Mouse (Mus musculus): ENCODE data around the gene Spaar. TPM values are rescaled to one million over a fixed set of nuclear protein-coding genes. Genes with fewer than 3 reads are reported as not detected.

Spaar gene
- polyA plus RNA-seq, 1 experiment from 2014 or later: 0.06 TPM

Other genes with a start within 250 kb of the Spaar start
- gene Sit1, start 246.3 kb upstream of the Spaar start, polyA plus RNA-seq (2015; fragmentation: Nextera tagmentation; extraction: Ambion mirVana): not detected in 2 replicates
- 66.2 and 73.4 TPM in 2 replicates for gene Ccdc107, start 237.1 kb upstream of the Spaar start, polyA plus RNA-seq (2015; fragmentation: Nextera tagmentation; extraction: Ambion mirVana)
- 45.7 and 47.8 TPM in 2 replicates for gene Arhgef39, start 230.3 kb upstream of the Spaar start, polyA plus RNA-seq (2015; fragmentation: Nextera tagmentation; extraction: Ambion mirVana)
- gene Car9, start 223.1 kb upstream of the Spaar start, polyA plus RNA-seq (2015; fragmentation: Nextera tagmentation; extraction: Ambion mirVana): 0.81 and 1.5 TPM in 2 replicates
- gene Tpm2, start 206.3 kb upstream of the Spaar start, polyA plus RNA-seq (2015; fragmentation: Nextera tagmentation; extraction: Ambion mirVana): 130 and 141 TPM in 2 replicates
- 48.9 and 54.9 TPM in 2 replicates for gene Creb3, start 167.7 kb upstream of the Spaar start, polyA plus RNA-seq (2015; fragmentation: Nextera tagmentation; extraction: Ambion mirVana)
- gene Tln1, start 167.3 kb upstream of the Spaar start, polyA plus RNA-seq (2015; fragmentation: Nextera tagmentation; extraction: Ambion mirVana): 69.5 and 75.0 TPM in 2 replicates
- 37.1 and 39.7 TPM in 2 replicates for gene Rgp1, start 151.3 kb upstream of the Spaar start, polyA plus RNA-seq (2015; fragmentation: Nextera tagmentation; extraction: Ambion mirVana)
- gene Gba2, start 151.2 kb upstream of the Spaar start, polyA plus RNA-seq (2015; fragmentation: Nextera tagmentation; extraction: Ambion mirVana): 22.5 and 24.2 TPM in 2 replicates
- gene Msmp, start 145.5 kb upstream of the Spaar start, polyA plus RNA-seq (2015; fragmentation: Nextera tagmentation; extraction: Ambion mirVana): 0.97 and 1.4 TPM in 2 replicates
- gene Npr2, start 98.1 kb upstream of the Spaar start, polyA plus RNA-seq (2015; fragmentation: Nextera tagmentation; extraction: Ambion mirVana): 18.2 and 19.1 TPM in 2 replicates
- gene Spag8, start 76.4 kb upstream of the Spaar start, polyA plus RNA-seq (2015; fragmentation: Nextera tagmentation; extraction: Ambion mirVana): 1.1 and 1.8 TPM in 2 replicates
- 74.2 and 92.1 TPM in 2 replicates for gene Hint2, start 73.6 kb upstream of the Spaar start, polyA plus RNA-seq (2015; fragmentation: Nextera tagmentation; extraction: Ambion mirVana)
- gene Tmem8b, start 61.1 kb upstream of the Spaar start, polyA plus RNA-seq (2015; fragmentation: Nextera tagmentation; extraction: Ambion mirVana): 7.2 and 8.4 TPM in 2 replicates
- 3.4 and 4.2 TPM in 2 replicates for gene Fam221b, start 60.9 kb upstream of the Spaar start, polyA plus RNA-seq (2015; fragmentation: Nextera tagmentation; extraction: Ambion mirVana)
- gene Olfr70, start 29.2 kb upstream of the Spaar start, polyA plus RNA-seq (2015; fragmentation: Nextera tagmentation; extraction: Ambion mirVana): not detected in 2 replicates
- not detected in 2 replicates for gene Olfr71, start 19.8 kb upstream of the Spaar start, polyA plus RNA-seq (2015; fragmentation: Nextera tagmentation; extraction: Ambion mirVana)
- gene Hrct1, start 2.8 kb upstream of the Spaar start, polyA plus RNA-seq (2015; fragmentation: Nextera tagmentation; extraction: Ambion mirVana): 0.18 and 0.23 TPM in 2 replicates
- not detected in 2 replicates for gene Olfr159, start 41.0 kb downstream of the Spaar start, polyA plus RNA-seq (2015; fragmentation: Nextera tagmentation; extraction: Ambion mirVana)
- not detected in 2 replicates for gene Olfr156, start 93.9 kb downstream of the Spaar start, polyA plus RNA-seq (2015; fragmentation: Nextera tagmentation; extraction: Ambion mirVana)
- 0.14 TPM in 1 of 2 replicates, not detected in the other for gene Olfr157, start 110.2 kb downstream of the Spaar start, polyA plus RNA-seq (2015; fragmentation: Nextera tagmentation; extraction: Ambion mirVana)
- not detected in 2 replicates for gene Olfr155, start 121.5 kb downstream of the Spaar start, polyA plus RNA-seq (2015; fragmentation: Nextera tagmentation; extraction: Ambion mirVana)
- gene Reck, start 145.5 kb downstream of the Spaar start, polyA plus RNA-seq (2015; fragmentation: Nextera tagmentation; extraction: Ambion mirVana): 28.9 and 33.6 TPM in 2 replicates
- 63.0 and 71.6 TPM in 2 replicates for gene Glipr2, start 227.4 kb downstream of the Spaar start, polyA plus RNA-seq (2015; fragmentation: Nextera tagmentation; extraction: Ambion mirVana)